Mouse (Mus musculus): Measurements from ENCODE around the gene Spag7. TPM values are rescaled to one million over a fixed set of nuclear protein-coding genes. Genes with fewer than 3 reads are reported as not detected.
A peak's percentile ranks its signal among the peaks of the same experiment; 100 is the strongest.

The Spag7 gene
- polyA plus RNA-seq, 1 experiment: 76.0 TPM

DNA sequence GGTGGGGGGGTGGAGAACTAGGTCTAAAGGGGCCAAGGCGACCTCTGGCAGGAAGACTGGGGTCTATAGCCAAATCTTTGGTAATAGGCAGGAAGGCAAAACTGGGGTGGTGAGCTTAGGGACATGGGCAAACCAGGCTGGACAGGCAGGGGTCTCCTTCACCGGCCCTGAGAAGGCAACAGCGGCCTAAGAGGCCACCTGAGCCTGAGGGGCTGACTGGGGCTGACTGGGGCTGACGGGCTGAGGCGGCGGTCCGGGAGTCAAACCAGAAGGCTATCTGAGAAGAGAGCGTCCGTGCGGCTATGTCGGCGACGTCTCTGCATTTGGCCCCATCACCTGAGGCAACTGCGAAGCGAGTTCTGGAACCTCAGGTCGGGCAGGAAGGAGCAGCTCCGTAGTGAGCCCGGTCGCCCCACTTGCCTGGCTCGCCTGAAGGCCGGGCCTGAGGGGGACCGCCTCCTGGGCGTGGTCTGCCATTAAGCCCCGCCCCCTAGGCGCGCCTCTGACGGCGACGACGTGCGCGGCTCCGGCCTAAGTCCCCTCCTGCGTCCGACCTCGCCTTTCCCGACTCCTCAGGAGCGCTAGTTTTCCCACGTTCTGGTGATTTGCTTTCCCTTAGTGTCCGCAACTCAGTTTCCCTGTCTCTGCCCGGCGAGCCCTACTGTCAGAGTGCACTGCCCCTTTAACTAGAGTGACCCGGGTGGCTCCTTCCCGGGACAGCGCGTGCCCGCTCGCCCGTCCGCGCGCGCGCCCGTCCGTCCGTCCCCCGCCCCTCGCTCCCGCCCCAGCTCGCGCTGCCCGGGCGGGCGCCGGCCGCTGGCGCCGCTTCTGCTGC is 30.7 kb upstream of the Spag7 start, which contains the start of the genes Inca1 and Kif1c:
TSS of gene Inca1 (minus strand) at position 434 of the 835 bp plus-strand sequence.
TSS of gene Kif1c (plus strand) at position 827 of the 835 bp plus-strand sequence.
- DNase-seq (ENCODE audit: low read depth): peak; percentile 98
- peak; percentile 73; the same call in 1 of the 2 replicates for TF ChIP-seq POLR2A (IDR thresholded peaks at IDR 0.05; ENCODE audit: borderline replicate concordance, extremely low read depth, insufficient read depth, insufficient read length, poor library complexity, severe bottlenecking)
- TF ChIP-seq CTCF (IDR thresholded peaks at IDR 0.05; ENCODE audit: borderline replicate concordance, extremely low read depth, insufficient read depth, insufficient read length): no peak

DNA sequence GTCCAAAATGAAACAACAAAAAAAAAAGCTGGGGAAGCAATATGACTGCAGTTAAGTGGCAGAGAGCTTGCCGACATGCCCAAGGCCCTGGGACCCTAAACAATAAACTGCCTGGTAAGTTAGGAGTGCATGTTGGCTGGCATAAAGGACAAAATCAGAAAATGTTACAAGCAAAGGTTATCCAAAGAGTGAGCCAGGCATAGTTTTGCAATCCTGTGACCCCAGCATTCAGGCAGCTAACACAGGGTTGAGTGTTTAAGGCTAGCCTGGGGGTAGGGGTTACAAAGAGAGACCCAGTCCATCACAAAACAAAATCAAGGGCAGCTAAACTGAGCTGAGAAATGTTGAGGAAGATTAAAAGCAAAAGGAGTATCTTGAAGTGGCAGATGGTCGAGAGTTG is 29.8 kb upstream of the Spag7 start:
- no peak for TF ChIP-seq CTCF (IDR thresholded peaks at IDR 0.05; ENCODE audit: borderline replicate concordance, extremely low read depth, insufficient read depth, insufficient read length)
- DNase-seq (ENCODE audit: low read depth): no peak

DNA sequence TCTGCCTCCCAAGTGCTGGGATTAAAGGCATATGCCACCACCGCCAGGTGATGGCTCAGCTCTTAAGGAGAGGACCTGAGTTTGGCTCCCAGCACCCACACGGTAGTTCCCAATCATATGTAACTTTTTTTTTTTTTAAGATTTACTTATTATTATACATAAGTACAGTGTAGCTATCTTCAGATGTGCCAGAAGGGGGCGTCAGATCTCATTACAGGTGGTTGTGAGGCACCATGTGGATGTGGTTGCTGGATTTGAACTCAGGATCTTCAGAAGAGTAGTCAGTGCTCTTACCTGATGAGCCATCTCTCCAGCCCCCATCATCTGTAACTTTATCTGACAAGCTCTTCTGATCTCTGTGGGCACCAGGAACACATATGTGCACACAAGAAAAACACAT is 28.2 kb upstream of the Spag7 start:
- no peak for TF ChIP-seq POLR2A (IDR thresholded peaks at IDR 0.05; ENCODE audit: borderline replicate concordance, extremely low read depth, insufficient read depth, insufficient read length, poor library complexity, severe bottlenecking)
- no peak for TF ChIP-seq CTCF (IDR thresholded peaks at IDR 0.05; ENCODE audit: borderline replicate concordance, extremely low read depth, insufficient read depth, insufficient read length)
- no peak for DNase-seq (ENCODE audit: low read depth)

DNA sequence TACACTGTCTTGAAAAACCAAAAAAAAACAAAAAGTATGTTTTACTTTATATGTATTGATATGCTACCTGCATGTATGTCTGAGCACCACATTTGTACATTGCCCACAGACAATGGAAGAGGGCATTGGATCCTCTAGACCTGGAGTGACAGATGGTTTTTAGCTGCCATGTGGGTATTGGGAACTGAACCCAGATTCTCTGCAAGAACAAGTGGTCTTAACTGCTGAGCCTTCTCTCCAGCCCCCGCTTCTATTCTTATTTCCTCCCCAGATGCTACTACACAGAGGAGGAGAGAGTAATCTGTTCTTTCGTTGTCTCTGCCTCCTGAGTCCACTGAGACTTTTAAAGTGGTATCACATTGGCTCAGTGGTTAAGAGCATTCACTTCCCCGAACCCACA is 24.3 kb upstream of the Spag7 start:
- no peak for TF ChIP-seq CTCF (IDR thresholded peaks at IDR 0.05; ENCODE audit: borderline replicate concordance, extremely low read depth, insufficient read depth, insufficient read length)
- no peak for TF ChIP-seq POLR2A (IDR thresholded peaks at IDR 0.05; ENCODE audit: borderline replicate concordance, extremely low read depth, insufficient read depth, insufficient read length, poor library complexity, severe bottlenecking)
- no peak for DNase-seq (ENCODE audit: low read depth)

DNA sequence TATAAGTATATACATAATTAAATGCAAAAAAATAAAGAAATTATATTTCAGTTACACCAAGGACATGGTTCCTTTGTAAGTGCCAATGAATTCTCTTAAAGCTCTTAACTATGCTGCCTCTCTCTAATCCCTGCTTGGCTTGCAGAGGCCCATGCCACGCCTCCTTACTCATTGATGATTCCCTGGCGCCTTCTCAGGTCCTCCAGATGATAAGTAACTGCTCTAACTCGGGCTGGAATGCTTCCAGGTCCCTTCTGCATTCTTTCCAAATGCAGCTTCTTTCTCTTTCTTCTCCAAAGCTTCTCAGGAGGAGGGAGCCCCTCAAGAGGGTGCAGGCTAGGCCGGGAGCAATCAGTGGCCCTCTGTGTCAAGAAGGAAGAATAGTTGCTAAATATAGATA is 20.4 kb upstream of the Spag7 start:
- DNase-seq (ENCODE audit: low read depth): peak; percentile 16
- no peak for TF ChIP-seq CTCF (IDR thresholded peaks at IDR 0.05; ENCODE audit: borderline replicate concordance, extremely low read depth, insufficient read depth, insufficient read length)
- no peak for TF ChIP-seq POLR2A (IDR thresholded peaks at IDR 0.05; ENCODE audit: borderline replicate concordance, extremely low read depth, insufficient read depth, insufficient read length, poor library complexity, severe bottlenecking)

DNA sequence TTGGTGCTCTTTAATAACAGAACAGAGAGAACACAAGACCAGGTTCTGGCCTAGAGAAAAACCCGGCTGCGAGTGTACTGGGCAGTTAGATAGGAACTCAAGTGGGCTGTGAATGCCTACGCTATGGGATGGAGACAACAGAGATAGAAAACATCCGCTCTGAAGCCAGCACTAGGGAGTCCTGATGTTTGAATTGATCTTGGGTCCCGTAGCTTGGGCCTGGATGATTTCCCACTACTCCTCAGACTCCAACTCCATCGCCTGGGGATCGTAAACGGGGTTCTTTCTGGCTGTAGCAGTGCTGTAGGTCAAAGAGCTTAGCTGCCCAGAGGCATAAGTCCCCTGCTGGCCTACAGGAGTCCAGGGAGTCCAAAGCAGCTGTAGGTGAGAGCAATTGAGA is 19.2 kb upstream of the Spag7 start:
- no peak for DNase-seq (ENCODE audit: low read depth)
- TF ChIP-seq POLR2A (IDR thresholded peaks at IDR 0.05; ENCODE audit: borderline replicate concordance, extremely low read depth, insufficient read depth, insufficient read length, poor library complexity, severe bottlenecking) (no peak), CTCF (IDR thresholded peaks at IDR 0.05; ENCODE audit: borderline replicate concordance, extremely low read depth, insufficient read depth, insufficient read length) (no peak)

DNA sequence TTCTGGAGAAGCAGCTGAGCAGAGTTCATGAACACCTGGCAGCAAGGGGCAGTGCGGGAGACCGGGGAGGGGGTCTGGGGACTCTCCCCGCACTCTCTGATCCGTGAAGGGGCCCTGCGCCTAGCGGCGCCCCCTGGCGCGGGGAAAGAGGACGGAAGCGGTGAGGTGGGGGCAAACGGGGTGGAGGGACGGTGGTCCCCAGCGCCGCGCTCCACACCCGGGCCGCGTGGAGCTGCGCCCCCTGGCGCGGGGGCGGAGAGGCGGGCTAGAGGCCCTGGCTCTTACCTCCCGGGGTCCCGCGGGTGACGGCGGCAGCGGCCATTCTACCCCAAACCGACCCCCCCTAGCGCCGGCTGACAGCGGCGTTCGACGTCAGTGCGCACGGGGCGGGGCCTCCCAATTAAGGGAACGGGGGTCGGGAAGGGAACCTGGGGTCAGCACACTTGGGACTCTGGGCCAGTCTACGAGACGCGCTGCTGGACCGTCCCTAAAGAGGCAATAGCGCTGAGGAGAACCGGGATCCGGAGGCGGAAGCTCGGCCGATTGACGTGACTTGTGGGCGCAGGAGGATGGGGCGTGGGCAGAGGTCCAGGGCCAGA is 18.5 kb upstream of the Spag7 start, which contains the start of gene Camta2:
TSS of gene Camta2 (minus strand) at position 505 of the 599 bp plus-strand sequence.
- peak; percentile 85 for DNase-seq (ENCODE audit: low read depth)
- peak; percentile 39 for TF ChIP-seq CTCF (IDR thresholded peaks at IDR 0.05; ENCODE audit: borderline replicate concordance, extremely low read depth, insufficient read depth, insufficient read length)
- peak; percentile 51; the same call in 1 of the 2 replicates for TF ChIP-seq POLR2A (IDR thresholded peaks at IDR 0.05; ENCODE audit: borderline replicate concordance, extremely low read depth, insufficient read depth, insufficient read length, poor library complexity, severe bottlenecking)

DNA sequence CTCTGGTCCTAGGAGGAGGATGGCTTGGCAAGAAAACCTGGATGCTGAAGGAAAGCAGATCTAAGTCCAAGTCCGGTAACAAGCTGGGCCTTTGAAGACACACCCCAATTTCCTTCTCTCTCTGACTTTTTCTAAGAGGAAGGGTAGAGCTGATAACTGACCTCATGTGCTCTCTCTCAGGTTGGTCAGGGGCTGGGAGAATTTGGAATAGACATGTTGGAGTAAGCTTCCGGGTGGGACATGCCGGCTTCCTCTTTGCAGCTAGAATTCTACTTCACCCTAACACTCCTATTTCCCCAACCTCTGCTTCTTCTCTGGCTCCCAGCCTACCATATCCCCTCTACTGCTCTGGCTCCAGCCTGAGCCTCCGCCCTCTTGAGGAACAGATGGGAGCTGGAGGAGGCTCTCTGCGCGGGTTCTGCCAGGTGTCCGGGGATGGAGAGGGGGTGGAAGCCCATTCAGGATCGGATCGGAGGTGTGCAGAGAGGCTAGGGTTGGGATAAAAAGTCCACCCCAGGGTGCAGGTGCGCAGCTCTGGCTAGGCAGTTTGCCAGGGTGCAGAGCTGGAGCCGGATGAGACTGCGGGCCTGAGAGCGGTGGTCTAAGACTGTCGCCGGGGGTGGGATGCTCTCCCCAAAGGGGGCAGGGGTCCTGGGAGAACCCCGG is 17.8 kb upstream of the Spag7 start:
- DNase-seq (ENCODE audit: low read depth): peak; percentile 72
- TF ChIP-seq POLR2A (IDR thresholded peaks at IDR 0.05; ENCODE audit: borderline replicate concordance, extremely low read depth, insufficient read depth, insufficient read length, poor library complexity, severe bottlenecking) (no peak), CTCF (IDR thresholded peaks at IDR 0.05; ENCODE audit: borderline replicate concordance, extremely low read depth, insufficient read depth, insufficient read length) (no peak)

DNA sequence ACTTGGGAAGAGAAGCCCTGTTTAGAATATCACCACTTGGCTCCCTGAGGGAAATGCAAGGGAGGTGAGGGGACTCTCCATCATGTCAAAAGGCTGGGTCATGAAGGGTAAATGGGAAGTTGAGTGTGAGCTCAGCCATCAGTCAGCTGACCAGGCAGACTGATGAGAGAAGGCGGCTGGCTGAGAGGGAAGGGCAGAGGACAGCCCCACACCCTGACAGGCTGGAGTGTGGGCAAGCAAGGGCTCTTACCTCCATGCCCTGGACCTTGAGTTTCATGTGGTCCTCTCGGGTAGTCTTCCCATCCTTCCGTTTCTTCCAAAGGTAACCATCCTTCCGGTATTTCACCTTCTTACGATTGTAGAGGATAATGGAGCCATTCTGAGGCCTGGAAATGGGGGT is 14.4 kb upstream of the Spag7 start:
- DNase-seq (ENCODE audit: low read depth): no peak

DNA sequence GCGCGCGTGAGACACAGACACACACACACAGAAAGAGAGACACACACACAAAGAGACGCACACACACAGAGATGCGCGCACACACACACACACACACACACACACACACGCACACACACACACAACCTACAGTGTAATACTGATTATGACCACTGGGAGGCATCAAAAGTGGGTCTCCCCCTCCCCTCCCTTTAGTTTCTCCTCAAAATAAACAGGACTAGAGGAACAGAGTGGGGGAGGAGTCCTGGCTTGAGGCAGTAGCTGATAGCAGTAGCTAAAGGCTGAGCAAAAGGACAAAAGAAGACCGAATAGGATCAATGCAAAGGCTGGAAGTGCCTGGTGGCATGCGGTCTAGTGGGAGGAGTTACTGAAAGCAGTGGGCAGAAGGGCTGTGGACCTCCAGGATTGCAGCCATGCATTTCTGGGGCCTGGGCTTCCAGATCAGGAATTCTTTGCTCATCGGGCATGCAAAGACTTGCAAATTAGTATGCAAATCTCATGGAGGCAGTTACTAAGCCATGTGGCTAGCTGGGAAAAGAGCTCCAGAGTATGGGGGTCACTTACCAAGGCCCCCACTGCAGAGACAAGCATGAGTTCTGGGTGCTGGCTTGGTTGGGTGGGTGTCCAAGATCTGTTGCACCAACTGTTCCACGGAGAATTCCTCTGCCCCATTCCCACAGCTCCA is 12.8 kb upstream of the Spag7 start:
- TF ChIP-seq POLR2A (IDR thresholded peaks at IDR 0.05; ENCODE audit: borderline replicate concordance, extremely low read depth, insufficient read depth, insufficient read length, poor library complexity, severe bottlenecking) (no peak), CTCF (IDR thresholded peaks at IDR 0.05; ENCODE audit: borderline replicate concordance, extremely low read depth, insufficient read depth, insufficient read length) (peak; percentile 57)
- DNase-seq (ENCODE audit: low read depth): peak; percentile 92

More for the DNA sequence above, 14.4 kb upstream of the Spag7 start:
- no peak for TF ChIP-seq CTCF (IDR thresholded peaks at IDR 0.05; ENCODE audit: borderline replicate concordance, extremely low read depth, insufficient read depth, insufficient read length)
- TF ChIP-seq POLR2A (IDR thresholded peaks at IDR 0.05; ENCODE audit: borderline replicate concordance, extremely low read depth, insufficient read depth, insufficient read length, poor library complexity, severe bottlenecking): no peak

DNA sequence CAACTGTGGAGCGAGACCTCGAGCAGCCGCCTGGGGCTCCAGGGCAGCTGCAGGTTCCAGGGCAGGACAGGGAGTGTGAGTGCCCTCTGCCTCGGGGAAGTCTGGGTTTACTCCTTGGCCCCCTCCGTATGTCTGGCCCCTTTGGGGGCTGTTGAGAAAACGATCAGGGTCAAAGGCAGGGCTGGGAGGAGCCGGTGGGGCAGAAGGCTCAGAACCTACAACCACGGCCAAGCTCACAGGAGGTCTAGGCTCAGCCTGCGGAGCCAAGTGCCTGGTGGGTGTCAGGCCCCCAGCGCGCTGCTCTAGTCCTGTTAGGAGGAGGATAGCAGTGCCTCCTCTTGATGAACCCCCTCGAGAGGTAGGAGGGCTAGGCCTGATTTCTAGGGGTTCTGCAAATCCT is 12.0 kb upstream of the Spag7 start:
- no peak for DNase-seq (ENCODE audit: low read depth)
- TF ChIP-seq POLR2A (IDR thresholded peaks at IDR 0.05; ENCODE audit: borderline replicate concordance, extremely low read depth, insufficient read depth, insufficient read length, poor library complexity, severe bottlenecking): no peak
- no peak for TF ChIP-seq CTCF (IDR thresholded peaks at IDR 0.05; ENCODE audit: borderline replicate concordance, extremely low read depth, insufficient read depth, insufficient read length)

All from brain, embryonic 14.5 days (tissue).